Mouse (Mus musculus) lung, postnatal 10 days (tissue): ENCODE data around the gene R3hdm4.

ENCODE experiments used
- DNase-seq: peaks from one replicate; pipeline ENCODE4 v3.0.0; 2021

R3hdm4 gene

GRCm38 (mm10) chr10:79864351-79865188, 56.4 kb downstream of the R3hdm4 start:
- DNase-seq: no peak

- DNase-seq: no peak
Observed at GRCm38 (mm10) chr10:79862925-79863324, 58.1 kb downstream of the R3hdm4 start.

- DNase-seq: no peak
Observed at GRCm38 (mm10) chr10:79862049-79862788, 58.8 kb downstream of the R3hdm4 start.

GRCm38 (mm10) chr10:79861230-79862048, 59.6 kb downstream of the R3hdm4 start:
- no peak for DNase-seq

GRCm38 (mm10) chr10:79860079-79860911, 60.7 kb downstream of the R3hdm4 start:
- DNase-seq: no peak
